Mouse (Mus musculus) layer of hippocampus, postnatal 14 days (tissue): Measurements from ENCODE around the gene Macrod2. TPM values are rescaled to one million over a fixed set of nuclear protein-coding genes. Genes with fewer than 3 reads are reported as not detected.
A peak's percentile ranks its signal among the peaks of the same experiment; 100 is the strongest.

Source experiments
- DNase-seq, 2 experiments: peaks; one replicate each; pipeline ENCODE4 v3.0.0; 2021 to 2022; ENCODE audit warnings: low spot score in 2 of 2, mixed read lengths in 1 of 2
- total RNA-seq, 2 experiments: library from RNA; stranded (reverse); gene quantifications; 2 replicates each; pipeline ENCODE4 v1.2.3; 2021

Gene Macrod2
- total RNA-seq, 2 experiments from 2014 or later, result 48.7 to 54.6 TPM

DNA sequence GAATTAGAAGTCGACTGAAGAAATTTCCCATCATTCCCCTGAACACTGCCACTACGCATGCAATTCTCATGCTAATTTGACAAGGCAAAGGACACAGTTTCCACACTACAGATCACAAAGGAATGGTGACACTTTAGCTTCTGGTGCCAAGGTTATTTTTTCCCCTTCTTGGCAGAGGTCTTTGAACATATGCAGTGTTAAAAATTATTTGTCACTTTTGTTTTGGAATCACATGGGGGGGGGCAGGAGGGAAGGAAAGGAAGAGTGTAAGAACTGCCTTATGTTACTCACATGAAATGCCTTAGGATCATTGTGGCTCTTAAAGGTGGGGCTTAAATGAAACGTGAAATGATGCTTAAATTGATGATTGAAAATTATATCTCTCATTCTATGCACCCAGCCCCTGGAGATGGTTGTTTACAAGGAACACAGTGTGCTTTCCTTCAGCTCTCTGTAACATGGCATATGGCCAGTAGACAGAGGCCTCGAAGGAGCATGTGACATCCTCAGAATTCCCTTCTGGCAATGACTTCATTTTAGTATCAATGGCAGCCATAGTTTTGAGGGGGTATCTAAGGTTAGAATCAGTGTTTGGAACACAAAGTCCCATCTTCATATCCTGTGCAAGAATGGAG is 1422.6 kb downstream of the Macrod2 start:
- peak in 1 of 2 experiments; percentile 54 for DNase-seq

DNA sequence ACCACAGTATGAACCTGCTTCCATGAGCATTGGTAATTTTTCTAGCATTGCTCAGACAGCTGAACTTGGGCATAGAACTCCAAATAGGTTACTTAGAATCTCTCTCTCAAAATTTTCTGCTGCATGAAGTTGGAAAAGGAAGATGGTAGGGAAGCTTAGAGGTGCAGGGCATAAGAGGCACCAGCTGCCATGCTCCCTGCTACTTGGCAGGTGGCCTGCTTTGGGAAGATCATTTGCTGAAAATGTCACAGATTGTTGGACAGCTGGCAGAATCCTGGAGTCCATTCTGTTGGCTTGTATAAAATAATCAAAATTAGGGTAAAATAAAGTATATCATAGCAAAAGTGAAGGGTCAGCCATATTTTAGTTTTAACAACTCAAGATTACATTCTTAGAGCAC is 1425.7 kb downstream of the Macrod2 start:
- peak; percentile 40 to 85 for DNase-seq

DNA sequence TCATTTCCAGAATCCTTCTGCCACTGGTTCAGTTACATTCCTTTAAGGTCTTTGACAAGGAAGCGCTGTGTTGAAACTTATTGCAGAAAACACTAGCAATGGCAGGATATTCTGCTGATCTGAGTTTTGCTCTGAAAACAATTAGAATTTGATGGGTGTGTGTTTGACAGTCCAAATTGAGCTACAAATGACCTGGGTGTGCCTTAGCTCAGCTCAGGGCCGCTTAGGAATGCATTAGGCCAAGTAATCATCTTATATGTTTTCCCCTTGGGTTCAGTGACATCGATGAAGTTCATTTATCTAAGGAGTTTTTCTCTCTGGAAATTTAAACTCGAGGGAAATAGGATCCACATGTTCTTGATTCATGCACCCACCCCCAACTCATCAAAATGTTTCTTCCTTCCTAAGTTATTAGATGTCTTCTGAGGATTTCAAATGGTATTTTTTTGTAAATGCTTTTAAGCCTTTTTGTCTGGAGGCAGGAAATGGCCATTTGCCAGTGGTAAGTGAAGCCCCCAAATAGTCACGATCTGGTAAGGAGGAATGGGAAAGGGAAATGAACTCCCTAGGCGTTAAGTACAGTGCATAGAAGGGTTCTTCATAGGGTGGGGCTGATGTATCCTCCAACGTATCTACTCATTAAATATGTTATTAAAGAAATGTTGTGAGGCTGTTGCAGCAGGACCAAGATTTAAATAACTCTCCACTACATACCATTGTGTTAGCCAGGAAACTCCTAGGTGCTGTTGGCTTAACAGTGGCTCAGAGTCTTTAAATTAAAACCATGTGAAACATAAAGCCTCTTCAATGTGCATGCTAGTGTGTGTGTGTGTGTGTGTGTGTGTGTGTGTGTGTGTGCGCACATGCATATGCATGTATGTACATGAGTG is 1430.7 kb downstream of the Macrod2 start:
- DNase-seq, result no peak

DNA sequence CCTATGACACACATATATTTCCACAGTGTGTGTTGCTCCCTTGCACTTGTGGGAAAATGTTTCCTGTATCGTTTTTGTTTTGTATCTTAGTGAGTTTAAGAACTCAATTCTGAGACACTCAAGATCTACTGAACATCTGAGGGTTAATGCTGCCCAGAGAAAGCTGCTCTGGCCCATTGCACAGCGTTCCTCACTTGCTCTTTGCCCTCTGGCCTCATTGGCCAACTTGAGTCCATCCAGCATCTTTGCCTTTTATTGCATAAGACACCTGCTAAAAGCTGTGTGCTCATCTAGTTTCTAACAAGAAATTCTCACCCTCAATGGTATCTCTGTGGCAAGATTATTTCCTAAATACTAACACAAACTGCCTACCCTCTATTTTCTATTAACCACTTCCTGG is 1435.4 kb downstream of the Macrod2 start:
- no peak for DNase-seq

DNA sequence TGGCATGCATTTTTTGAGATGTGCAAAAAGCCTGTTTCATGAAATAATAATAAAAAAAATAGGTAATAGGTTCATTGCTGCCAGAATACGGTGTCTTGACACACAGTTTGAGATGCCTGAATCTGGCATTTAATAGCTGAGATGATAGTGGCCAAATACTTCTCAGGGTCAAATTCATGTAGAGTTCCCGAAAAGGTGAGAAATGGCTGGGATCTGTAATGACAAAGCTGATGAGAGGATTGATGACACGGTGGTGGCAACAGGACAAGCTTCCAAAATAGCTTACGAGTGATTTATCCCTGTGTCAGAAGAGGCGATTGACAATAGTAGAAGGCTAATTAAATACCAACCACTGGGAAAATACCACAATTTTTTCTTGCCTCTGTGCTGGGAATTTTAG is 1436.4 kb downstream of the Macrod2 start:
- DNase-seq, result no peak

DNA sequence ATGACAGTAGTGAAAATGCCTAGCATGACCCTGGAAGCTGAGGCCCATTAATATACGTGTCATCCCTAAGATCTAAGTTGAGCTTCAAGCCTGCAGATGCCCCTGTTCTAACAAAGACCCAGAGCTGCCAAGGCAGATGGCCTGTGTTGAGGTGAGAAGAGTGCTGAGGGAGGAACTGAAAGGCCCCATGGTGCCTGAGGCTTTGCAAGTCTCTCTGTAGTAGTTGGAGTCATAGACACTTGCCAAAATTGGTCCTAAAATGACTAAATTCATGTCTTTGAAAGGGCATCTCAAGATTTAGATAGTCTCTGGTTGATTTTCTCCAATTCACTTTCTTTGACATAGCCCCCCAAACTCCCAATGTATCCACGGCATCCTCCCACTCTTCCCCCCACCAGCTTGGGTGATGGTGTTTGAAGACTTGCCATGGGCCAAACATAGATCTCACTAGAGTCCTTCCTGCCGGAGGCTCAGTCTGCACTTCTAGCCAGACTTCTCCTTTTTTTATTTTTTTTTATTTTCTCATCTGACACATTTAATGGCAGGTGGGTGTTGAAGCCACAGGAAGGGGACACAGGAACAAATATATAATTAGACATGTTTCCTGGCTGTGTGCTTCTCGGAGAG is 1439.2 kb downstream of the Macrod2 start:
- no peak for DNase-seq

DNA sequence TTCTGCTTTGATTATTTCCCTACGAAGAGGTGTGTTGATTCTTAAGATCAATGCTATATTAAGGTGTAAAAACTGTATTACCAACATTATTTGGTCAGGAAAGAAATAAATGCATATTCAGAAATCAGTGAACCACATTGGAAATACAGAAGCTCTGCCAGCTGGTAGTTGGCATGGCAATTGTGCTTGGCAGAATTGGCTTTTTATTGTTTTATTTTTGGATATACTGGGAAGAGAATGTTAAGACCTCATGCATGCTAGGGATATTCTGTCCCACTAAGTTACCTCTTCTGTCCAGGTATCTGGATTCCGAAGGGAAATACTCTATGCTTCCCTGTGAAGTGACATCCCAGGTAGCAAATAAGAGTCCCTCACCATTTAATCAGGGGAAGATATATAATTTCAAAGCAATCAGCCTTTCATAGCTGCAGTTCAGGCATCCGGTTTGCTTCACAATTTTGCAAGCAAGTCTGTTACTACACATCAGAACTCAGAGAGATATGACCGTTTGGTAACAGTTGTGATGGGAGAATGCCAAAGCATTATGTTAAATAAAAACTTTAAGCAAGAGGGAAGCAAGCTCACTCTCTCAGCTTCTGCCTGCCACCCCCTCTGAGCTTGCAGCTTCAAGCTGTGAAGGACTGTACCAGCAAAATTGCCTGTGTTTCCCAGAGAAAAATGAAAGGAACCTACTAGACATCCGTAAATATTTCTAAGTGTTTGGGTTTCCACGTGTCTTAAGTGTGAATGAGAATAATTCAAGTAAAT is 1449.5 kb downstream of the Macrod2 start:
- peak; percentile 41 to 71 for DNase-seq

DNA sequence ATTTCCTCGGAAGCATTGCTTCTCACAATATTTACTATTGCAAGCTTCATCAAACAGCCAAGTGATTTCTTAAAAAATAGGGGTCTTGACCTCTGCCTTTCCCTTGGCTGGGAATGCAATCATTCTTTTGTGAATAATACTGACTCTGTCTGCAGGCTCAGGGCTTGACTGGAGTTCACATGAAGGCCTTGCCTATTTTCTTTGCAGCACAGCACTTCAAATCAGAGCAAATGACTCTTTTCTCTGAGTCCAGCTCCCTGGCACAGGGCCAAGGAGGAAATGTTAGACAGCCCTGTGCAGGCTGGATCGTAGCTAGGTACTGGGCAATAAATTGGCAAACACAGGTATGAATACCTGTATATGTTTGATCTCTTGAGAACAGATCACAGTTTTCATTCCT is 1464.1 kb downstream of the Macrod2 start:
- no peak for DNase-seq

DNA sequence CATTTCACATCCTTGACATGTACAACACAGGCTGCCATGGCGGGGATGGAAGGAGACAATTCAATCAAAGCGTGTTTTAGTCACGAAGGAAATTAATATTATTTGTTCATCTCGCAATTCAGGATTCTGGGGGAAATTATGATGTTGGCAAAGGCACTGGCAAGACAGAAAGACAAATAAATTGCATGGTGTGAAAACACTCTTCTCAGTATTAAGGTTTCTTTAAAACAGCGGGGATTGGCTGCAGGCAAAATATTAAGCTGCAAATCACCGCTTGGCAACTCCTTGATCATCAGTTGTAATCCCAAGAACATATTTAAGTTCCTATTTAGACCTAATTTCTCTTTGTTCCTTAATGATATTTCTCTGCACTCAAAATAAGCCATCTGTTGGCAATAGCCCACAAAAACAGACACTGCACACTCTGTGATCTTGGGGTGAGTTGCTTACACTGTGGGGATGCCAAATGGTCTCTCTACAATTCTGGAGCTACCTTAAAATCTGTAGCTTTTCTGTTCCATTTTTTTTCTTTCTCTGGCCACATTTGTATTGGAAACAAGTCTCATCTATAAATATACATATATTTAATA is 1466.7 kb downstream of the Macrod2 start:
- DNase-seq, result no peak

DNA sequence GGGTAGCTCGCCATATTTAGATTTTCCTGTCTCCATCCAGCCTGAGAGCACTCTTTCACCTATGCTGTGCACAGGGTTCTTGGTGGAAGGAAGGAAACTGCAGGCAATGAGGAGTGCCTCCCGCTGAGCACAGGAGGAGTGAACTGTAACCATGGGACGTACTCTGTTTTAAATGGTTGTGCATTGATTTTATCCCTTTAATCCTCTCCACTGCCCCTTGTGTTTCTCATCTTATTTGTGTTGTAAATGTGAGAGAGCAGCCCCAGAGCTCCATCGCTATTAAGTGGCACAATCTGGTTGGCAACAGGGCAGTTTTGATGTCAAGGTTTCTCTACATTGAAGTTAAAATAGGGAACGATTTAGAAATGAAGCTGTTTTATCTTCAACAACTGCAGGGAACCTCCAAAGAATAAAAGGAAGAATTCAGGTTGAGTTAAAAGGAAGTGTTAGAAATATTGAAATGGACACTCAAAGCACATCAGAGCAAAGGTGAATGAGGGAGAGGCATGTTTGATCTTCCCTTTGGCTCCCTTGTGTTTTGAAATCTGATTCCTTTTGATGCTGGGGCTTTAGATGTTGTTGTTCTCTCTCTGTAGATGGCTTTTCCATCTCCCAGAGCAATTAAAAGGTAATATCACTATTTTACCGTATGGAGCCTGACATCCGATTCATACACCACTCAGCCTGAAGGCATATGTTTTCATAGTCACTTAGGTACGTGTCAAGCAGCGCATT is 1467.6 kb downstream of the Macrod2 start:
- DNase-seq, result no peak

DNA sequence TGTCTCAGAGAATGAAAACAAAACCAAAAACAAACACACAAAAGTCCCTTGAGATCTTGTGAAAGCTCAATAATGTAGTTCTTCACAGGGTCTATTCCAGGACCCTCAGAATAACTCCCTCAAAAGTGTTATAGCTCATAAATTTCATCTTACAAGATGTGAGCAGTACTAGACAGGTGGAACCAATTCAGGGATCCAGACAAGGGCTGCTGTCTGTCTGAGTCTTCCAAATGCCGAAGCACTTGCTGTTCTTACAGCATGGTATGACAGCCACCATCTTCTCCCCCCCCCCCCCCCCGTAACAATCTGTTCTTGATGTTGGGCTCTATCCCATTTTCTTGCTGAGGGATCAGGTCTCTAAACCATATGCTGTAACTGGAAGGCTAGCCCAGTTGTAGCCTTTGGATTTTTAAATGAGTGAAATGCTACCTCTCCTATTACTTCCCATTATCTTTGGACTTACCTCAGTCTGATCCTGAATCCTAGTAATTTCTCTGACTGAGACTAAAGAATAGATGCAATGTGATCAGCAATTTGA is 1468.6 kb downstream of the Macrod2 start:
- DNase-seq, result no peak

DNA sequence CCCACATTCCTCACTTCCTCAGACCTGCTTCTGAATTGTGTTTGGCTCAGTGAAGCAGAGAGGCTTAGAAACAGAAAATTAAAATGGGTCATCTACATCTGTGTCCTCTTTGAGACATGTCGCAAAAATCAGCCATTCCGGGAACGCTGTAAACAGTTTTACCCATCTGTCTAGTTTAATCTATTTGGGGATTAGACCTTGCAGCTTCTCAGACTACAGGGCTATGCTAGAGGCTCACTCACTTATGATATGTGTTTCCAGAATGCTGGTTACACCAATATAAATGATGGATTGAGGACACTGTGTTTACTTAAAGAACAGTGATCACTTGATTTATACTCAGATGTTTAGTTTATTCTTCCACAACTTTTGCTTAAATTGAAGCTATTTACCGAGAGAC is 1475.8 kb downstream of the Macrod2 start:
- DNase-seq, result no peak

DNA sequence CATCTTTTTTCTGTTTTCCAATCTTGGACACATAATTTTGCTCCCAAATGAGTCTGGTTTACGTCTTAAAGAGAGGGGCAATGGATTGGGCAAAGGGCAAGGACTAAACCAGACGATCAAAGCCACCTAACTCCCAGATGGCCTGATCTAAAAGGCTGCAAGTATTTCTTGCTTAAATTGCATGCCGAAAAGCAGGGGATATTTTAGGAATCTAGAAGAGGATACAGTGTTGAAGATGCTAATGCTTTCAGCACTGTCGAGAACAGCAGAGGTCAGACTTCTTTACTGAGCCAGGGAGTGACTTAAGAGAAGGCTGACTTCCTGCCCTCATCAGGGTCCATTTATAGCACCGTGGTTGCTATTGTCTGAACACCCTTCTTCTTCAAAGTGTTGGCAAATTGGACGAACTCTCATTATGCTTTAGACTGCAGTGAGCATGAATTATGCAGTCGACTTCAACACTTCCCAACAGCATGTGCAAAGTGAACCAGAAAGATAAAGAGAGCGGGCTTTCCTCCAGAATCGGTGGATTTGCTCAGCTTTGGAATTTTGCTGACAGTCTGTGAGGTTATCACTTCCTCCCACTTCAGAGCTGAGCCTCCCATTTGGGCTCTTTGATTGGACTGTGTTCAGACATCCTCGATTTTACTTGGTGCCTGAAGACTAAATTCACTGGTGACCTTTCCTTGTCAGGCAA is 1481.2 kb downstream of the Macrod2 start:
- peak; percentile 40 to 74 for DNase-seq

DNA sequence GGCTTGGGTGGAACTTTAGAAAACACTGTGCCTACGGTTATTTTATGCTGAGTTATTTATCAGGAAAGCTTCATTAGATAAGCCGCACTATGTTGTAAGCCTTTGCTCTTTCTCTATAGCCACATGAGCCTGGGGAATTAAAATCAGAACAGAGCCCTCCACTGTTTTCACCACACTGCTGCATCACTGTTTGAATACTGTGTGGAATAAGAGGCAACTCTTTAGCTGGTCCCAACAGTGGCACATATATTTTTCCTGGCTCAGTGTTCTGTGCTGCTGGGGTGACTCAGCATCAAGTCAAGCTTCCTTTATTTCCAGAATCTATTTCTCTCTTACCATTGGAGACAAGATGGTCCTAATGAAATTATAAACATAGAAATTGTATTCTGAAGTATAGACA is 1481.8 kb downstream of the Macrod2 start:
- DNase-seq, result no peak

DNA sequence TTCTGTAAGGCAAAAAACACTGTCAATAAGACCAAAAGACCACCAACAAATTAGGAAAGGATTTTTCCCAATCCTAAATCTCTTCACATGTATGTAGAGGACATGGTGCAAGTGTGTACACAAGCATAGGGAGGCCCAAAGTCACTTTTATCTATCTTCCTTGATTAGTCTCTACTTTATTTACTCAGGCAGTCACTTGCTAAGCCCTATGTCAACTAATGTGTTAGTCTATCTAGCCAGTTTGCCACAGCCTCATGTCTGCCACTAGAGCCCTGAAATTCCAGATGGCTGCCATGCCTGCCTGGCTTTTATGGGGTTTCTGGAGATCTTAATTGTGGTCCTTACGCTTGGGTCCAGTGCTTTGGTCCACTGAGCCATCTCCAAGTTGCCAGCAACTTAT is 1483.4 kb downstream of the Macrod2 start:
- no peak for DNase-seq

DNA sequence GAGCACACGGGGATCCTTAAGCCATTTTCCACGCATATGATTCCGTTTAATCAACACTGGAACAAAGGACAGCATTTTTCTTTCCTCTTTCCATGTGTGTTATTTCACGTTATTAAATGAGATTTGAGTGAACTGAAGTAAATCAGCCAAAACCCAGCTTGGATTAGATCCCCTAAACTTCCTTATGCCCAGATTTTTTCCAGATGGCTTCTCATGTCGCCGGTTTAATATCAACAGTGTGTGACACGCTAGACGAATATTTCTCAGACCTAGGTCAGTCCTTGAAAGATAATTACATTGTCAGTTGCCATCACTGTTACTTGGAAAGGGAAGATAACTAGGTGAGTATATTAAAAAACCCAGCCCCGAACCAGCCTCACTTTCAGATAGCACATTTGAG is 1484.6 kb downstream of the Macrod2 start:
- peak in 1 of 2 experiments; percentile 51 for DNase-seq

DNA sequence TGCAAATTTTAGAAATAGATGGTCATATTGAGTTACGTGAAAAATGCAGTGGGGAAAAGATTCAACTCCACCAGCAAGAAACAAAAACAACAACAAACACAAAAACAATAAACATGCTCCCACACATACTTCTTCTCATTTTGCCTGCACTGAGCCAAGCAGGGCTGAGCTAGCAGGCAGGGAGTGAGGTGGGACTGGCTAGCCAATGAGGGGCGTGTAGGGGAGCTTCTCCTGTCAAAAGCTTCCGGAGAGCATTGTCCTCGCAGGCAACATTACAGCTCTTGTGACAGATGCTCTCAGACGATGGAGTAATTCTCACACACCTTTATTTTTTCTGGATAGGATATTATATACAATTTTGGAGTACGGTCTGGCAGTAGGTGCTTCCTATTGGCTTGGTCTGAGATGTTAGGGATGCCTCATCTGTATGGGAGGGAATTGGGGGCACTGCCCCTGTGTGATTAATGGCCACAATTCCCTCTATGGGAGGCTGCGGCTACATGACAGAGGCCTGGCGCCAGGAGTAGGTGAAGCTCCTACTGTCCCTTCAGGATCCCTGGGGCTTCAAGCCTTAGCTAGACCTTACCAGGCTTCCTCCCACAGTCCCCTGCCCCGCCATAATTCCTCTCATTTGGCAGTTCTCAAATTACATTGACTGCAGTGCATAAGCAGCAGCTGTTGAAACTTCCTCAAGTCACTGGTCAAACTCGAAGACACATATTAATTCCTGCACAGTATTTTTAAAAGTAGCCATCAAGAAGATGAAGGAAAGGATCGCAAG is 1491.8 kb downstream of the Macrod2 start:
- DNase-seq, result no peak

DNA sequence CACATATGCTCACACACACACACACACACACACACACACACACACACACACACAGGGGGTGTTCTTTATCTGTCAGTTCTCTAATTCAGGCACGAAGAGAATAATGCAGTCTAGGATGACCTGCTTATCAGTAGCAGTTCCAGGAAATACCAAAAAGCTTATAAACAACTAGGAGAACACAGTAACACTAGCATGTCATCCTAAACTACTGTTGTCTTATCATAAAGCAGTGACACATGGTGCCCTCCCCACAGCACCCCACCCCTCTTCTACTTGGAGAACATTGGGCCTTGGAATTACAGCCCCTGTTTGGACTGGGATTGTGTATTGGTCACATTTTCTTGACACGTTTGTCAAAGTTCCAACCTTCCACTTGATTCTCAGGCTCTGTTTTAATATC is 1494.4 kb downstream of the Macrod2 start:
- no peak for DNase-seq

DNA sequence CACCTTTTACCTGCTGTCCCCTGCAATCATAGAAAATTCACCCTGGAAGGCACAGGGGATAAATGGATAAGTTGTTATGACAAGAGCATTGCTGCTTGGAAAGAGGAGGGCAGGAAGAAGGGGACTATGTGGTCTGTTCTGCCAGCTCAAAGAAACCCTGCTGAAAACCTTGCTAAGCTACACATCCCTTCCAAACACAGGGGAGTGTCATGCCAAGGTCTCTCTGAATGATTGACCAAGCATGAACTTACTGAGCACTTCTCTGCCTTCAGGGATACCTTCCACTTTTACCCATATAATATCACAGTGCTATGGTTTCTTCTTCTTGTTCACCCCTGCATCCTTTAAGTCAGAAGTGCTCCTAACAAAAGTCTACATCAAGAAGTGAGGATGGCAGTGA is 1502.8 kb downstream of the Macrod2 start:
- DNase-seq, result no peak
